Mouse (Mus musculus) hindbrain, embryonic 12.5 days (tissue): Measurements from ENCODE around the gene Gm39566. TPM values are rescaled to one million over a fixed set of nuclear protein-coding genes. Genes with fewer than 3 reads are reported as not detected.

ENCODE experiments used
- ATAC-seq: fragments of 200-750 bp; cut with Nextera tagmentation; 2 replicates; pipeline ENCODE4 v1.8.0; 2017; ENCODE audit warnings: moderate TSS enrichment; ENCODE audit not compliant: low FRiP score
- H3K27ac ChIP-seq: fragments of 300-500 bp; sonication (generic); 2 replicates; pipeline ENCODE4 v1.5.1; 2016; ENCODE audit warnings: mild to moderate bottlenecking
- H3K27me3 ChIP-seq: fragments of 300-500 bp; sonication (generic); 2 replicates; pipeline ENCODE4 v1.6.1; 2016; ENCODE audit warnings: mild to moderate bottlenecking
- H3K36me3 ChIP-seq: fragments of 300-500 bp; sonication (generic); 2 replicates; pipeline ENCODE4 v1.6.1; 2016; ENCODE audit warnings: mild to moderate bottlenecking
- H3K4me1 ChIP-seq: fragments of 300-500 bp; sonication (generic); 2 replicates; pipeline ENCODE4 v1.6.1; 2016
- H3K4me2 ChIP-seq: fragments of 300-500 bp; sonication (generic); replicated peaks from 2 replicates; pipeline ENCODE4 v1.6.1; 2016; ENCODE audit warnings: mild to moderate bottlenecking
- H3K4me3 ChIP-seq: fragments of 300-500 bp; sonication (generic); 2 replicates; pipeline ENCODE4 v1.5.1; 2016; ENCODE audit warnings: mild to moderate bottlenecking
- H3K9ac ChIP-seq: fragments of 300-500 bp; sonication (generic); 2 replicates; pipeline ENCODE4 v1.6.1; 2016; ENCODE audit warnings: mild to moderate bottlenecking, moderate library complexity
- H3K9me3 ChIP-seq: fragments of 300-500 bp; sonication (generic); replicated peaks from 2 replicates; pipeline ENCODE4 v1.6.1; 2016; ENCODE audit warnings: mild to moderate bottlenecking
- WGBS: fragments of 180-500 bp; shearing (Covaris S2); methylation state at CpG from one replicate; pipeline ENCODE4 v1.1.7; 2016; 5-methylcytosine and 5-hydroxymethylcytosine counted together
- polyA plus RNA-seq: library from polyadenylated mRNA; unstranded; fragments of >200 nt; fragmentation: Nextera tagmentation; extraction: Ambion mirVana; gene quantifications from 2 replicates; pipeline ENCODE4 v1.2.1, GENCODE M21; 2016

Gm39566 gene
- polyA plus RNA-seq, 1 experiment from 2014 or later: not detected

DNA sequence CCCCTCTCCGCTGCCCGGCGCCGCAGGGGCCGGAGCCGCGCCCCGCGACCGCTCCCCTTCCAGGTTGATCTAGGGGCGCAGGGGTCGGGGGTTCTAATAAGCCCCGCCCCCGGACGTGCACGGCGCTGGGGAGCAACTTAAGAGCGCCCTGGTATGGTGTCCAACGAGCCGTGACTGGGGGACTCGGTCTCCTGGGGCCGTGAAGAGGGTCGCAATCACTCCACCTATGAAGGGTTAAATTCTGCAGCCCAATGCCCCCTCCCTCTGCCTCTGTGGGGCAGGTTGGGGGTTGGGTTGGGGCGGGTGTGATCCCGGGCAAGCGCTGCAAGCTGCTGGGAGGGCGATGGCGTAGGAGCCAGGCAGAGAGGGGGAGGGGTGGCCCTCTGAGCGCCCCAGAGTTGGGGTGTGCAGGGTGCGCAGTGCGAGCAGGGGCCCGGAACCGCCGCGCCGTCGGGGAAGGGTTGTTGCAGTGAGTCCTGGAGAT is 48.9 kb downstream of the Gm39566 start:
- H3K27me3 ChIP-seq: no peaks in the 10 kb centered on the region
- 0% methylated on average over 37 of the region's 37 CpGs for WGBS
- H3K27ac ChIP-seq: peak overlapping the region; percentile 85
- no peaks in the 10 kb centered on the region for H3K36me3 ChIP-seq
- peak overlapping the region; percentile 82 for H3K4me3 ChIP-seq
- peak overlapping the region; percentile 94 for H3K9ac ChIP-seq
- H3K9me3 ChIP-seq: no peaks in the 10 kb centered on the region
- peak overlapping the region; percentile 81 for H3K4me2 ChIP-seq
- ATAC-seq: peak; percentile 87
- peaks cover 23% of the 10 kb centered on the region for H3K4me1 ChIP-seq

DNA sequence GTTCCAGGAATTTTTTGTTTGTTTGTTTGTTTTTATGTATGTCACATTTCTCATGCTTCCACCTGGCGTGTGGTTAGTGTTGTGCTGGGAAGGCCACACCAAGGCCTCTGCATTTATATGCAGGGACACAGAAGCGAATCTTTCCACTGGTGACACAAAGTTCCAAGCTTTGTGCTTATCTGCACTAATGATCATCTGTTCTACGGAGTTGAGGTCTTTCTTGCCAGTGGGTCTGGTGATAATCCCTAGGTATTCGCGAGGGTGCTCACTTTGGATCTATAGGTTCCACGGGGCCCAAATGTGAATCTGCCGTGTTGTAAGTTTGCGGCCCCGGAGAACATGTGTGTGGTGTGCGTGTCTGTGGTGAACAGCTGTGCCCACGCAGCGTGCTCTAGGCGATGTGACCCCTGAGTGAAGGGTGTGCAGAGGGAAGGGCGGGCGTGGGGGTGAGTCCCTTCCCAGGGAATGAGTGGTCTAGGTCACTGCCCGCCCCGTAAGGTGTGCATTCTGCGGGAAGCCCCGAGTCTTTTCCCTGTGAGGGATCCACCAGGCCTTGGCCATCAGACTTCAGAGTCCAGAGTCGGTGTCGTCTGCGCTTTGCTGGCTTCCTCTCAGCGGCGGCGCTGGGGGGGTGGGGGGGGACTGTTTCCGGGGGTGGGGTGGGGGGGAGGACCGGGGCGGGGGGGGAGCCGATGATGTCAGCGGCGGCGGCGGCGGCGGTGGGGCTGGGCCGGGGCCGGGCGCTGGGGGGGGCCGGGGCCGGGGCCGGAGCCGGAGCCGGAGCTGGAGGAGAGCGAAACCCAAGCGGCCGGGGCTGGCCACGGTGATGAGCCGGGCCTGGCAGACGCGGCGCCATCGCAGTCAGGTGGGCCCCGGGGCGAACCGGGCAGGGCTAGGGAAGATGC is 49.6 kb downstream of the Gm39566 start, which contains the start of gene Zbtb4:
Gene Zbtb4 (plus strand): TSS at position 692 of the 905 bp plus-strand sequence.
- H3K9ac ChIP-seq: peak within 1 kb of the TSS; percentile 94
- H3K4me2 ChIP-seq: peak within 1 kb of the TSS; percentile 81
- H3K4me1 ChIP-seq: peaks cover 25% of the 10 kb centered on the region
- H3K4me3 ChIP-seq: peak within 1 kb of the TSS; percentile 82
- no peaks in the 10 kb centered on the region for H3K9me3 ChIP-seq
- peak within 1 kb of the TSS; percentile 85 for H3K27ac ChIP-seq
- no peaks in the 10 kb centered on the region for H3K36me3 ChIP-seq
- no peaks in the 10 kb centered on the region for H3K27me3 ChIP-seq
- ATAC-seq: peak; percentile 74
- 25% methylated on average over 33 of the region's 55 CpGs for WGBS

DNA sequence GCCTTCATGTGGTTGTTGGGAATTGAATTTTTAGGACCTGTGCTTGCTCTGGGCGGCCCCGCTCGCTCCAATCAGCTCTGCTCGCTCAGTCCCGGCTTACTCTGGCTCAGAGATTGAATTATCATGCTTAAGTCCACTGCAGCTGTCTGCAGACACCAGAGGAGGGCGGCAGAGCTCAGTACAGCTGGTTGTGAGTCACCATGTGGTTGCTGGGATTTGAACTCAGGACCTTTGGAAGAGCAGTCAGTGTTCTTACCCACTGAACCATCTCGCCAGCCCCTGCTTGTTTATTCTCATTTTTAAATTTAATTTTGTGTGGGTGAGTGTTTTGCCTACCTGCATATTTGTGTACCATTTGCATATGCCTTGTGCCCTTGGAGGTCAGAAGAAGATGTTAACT is 51.5 kb downstream of the Gm39566 start:
- Histone ChIP-seq H3K27ac (no peak overlapping the region), H3K9me3 (no peaks in the 10 kb centered on the region), H3K27me3 (no peaks in the 10 kb centered on the region), H3K9ac (no peak overlapping the region), H3K4me1 (peaks cover 33% of the 10 kb centered on the region), H3K4me3 (no peak overlapping the region), H3K36me3 (no peaks in the 10 kb centered on the region), H3K4me2 (no peak overlapping the region)
- 64% methylated on average over 7 of the region's 7 CpGs for WGBS
- ATAC-seq: no peak

DNA sequence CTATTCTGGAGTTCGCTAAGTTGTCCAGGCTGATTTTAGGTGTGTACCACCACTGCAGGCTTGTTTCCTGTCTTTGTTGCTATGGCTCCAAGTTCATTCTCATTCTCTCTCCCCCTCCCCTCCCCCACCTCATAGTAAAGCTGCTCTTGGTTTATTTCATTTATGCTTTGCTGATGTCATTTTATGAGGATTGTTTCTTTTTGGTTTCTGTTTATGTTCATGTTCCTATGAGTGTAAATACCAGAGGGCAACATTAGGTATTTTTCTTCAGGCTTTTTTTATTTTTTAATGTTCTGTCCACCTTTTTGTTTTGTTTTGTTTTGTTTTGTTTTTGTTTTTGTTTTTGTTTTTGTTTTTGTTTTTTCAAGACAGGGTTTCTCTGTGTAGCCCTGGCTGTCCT is 53.2 kb downstream of the Gm39566 start, which contains the start of gene Slc35g3:
Gene Slc35g3 (minus strand): TSS at position 101 of the 400 bp plus-strand sequence.
- no peak for ATAC-seq
- H3K27me3 ChIP-seq: no peaks in the 10 kb centered on the region
- H3K36me3 ChIP-seq: no peaks in the 10 kb centered on the region
- no peak within 1 kb of the TSS for H3K4me2 ChIP-seq
- H3K4me3 ChIP-seq: no peak within 1 kb of the TSS
- 86% methylated on average over 1 of the region's 1 CpGs for WGBS
- H3K9me3 ChIP-seq: no peaks in the 10 kb centered on the region
- peaks cover 31% of the 10 kb centered on the region for H3K4me1 ChIP-seq
- peak within 1 kb of the TSS; percentile 98 for H3K27ac ChIP-seq
- peak within 1 kb of the TSS; percentile 81; the same call in 1 of the 2 replicates for H3K9ac ChIP-seq

Other genes with a start within 250 kb of the Gm39566 start
- gene Wrap53, start 235.0 kb downstream of the Gm39566 start, polyA plus RNA-seq: 29.7 and 29.9 TPM in 2 replicates
- 105 and 109 TPM in 2 replicates for gene Trp53, start 234.9 kb downstream of the Gm39566 start, polyA plus RNA-seq
- 12.1 and 18.5 TPM in 2 replicates for gene Atp1b2, start 209.4 kb downstream of the Gm39566 start, polyA plus RNA-seq
- not detected in 2 replicates for gene Shbg, start 197.4 kb downstream of the Gm39566 start, polyA plus RNA-seq
- 24.4 and 26.6 TPM in 2 replicates for gene Sat2, start 193.3 kb downstream of the Gm39566 start, polyA plus RNA-seq
- 62.7 and 62.8 TPM in 2 replicates for gene Fxr2, start 182.3 kb downstream of the Gm39566 start, polyA plus RNA-seq
- 0.26 TPM in 1 of 2 replicates, not detected in the other for gene Sox15, start 160.0 kb downstream of the Gm39566 start, polyA plus RNA-seq
- 68.0 and 69.1 TPM in 2 replicates for gene Mpdu1, start 152.7 kb downstream of the Gm39566 start, polyA plus RNA-seq
- 6.9 and 8.2 TPM in 2 replicates for gene Cd68, start 149.1 kb downstream of the Gm39566 start, polyA plus RNA-seq
- gene Eif4a1, start 142.9 kb downstream of the Gm39566 start, polyA plus RNA-seq: 555 and 589 TPM in 2 replicates
- gene Senp3, start 133.2 kb downstream of the Gm39566 start, polyA plus RNA-seq: 105 and 106 TPM in 2 replicates
- gene Tnfsf13, start 129.5 kb downstream of the Gm39566 start, polyA plus RNA-seq: 0.42 and 0.49 TPM in 2 replicates
- 3.1 and 3.4 TPM in 2 replicates for gene Tnfsf12, start 119.4 kb downstream of the Gm39566 start, polyA plus RNA-seq
- 0.80 and 1.9 TPM in 2 replicates for gene Tnfsfm13, start 119.2 kb downstream of the Gm39566 start, polyA plus RNA-seq
- gene Polr2a, start 56.7 kb downstream of the Gm39566 start, polyA plus RNA-seq: 32.2 and 39.0 TPM in 2 replicates
- gene Slc35g3, start 53.3 kb downstream of the Gm39566 start, polyA plus RNA-seq: 0.40 and 0.61 TPM in 2 replicates
- 2.3 and 2.4 TPM in 2 replicates for gene Zbtb4, start 49.4 kb downstream of the Gm39566 start, polyA plus RNA-seq
- 3.0 and 5.9 TPM in 2 replicates for gene Chrnb1, start 19.4 kb downstream of the Gm39566 start, polyA plus RNA-seq
- gene Fgf11, start 13.4 kb downstream of the Gm39566 start, polyA plus RNA-seq: 3.7 and 4.2 TPM in 2 replicates
- 1.6 and 2.4 TPM in 2 replicates for gene Tmem102, start 9.7 kb downstream of the Gm39566 start, polyA plus RNA-seq
- gene Spem2, start 3.2 kb upstream of the Gm39566 start, polyA plus RNA-seq: 0.14 TPM in 1 of 2 replicates, not detected in the other
- gene Spem1, start 6.9 kb upstream of the Gm39566 start, polyA plus RNA-seq: 0.21 and 0.46 TPM in 2 replicates
- gene Nlgn2, start 22.5 kb upstream of the Gm39566 start, polyA plus RNA-seq: 14.7 and 14.9 TPM in 2 replicates
- 268 and 314 TPM in 2 replicates for gene Tmem256, start 23.2 kb upstream of the Gm39566 start, polyA plus RNA-seq
- 74.9 and 87.3 TPM in 2 replicates for gene Plscr3, start 31.1 kb upstream of the Gm39566 start, polyA plus RNA-seq
- 0.57 and 1.4 TPM in 2 replicates for gene Tnk1, start 43.4 kb upstream of the Gm39566 start, polyA plus RNA-seq
- gene Tmem95, start 62.7 kb upstream of the Gm39566 start, polyA plus RNA-seq: not detected in 2 replicates
- gene Kctd11, start 66.1 kb upstream of the Gm39566 start, polyA plus RNA-seq: 2.9 and 3.2 TPM in 2 replicates
- gene Acap1, start 80.2 kb upstream of the Gm39566 start, polyA plus RNA-seq: 0.86 and 0.92 TPM in 2 replicates
- 17.8 TPM in 2 replicates for gene 2810408A11Rik, start 85.7 kb upstream of the Gm39566 start, polyA plus RNA-seq
- gene Neurl4, start 85.8 kb upstream of the Gm39566 start, polyA plus RNA-seq: 15.0 and 15.2 TPM in 2 replicates
- 84.7 and 90.1 TPM in 2 replicates for gene Gps2, start 98.6 kb upstream of the Gm39566 start, polyA plus RNA-seq
- 1,354 and 1,360 TPM in 2 replicates for gene Eif5a, start 106.7 kb upstream of the Gm39566 start, polyA plus RNA-seq
- gene Ybx2, start 120.5 kb upstream of the Gm39566 start, polyA plus RNA-seq: 5.5 and 9.0 TPM in 2 replicates
- gene Slc2a4, start 132.9 kb upstream of the Gm39566 start, polyA plus RNA-seq: 9.6 and 12.9 TPM in 2 replicates
- 9.5 and 21.8 TPM in 2 replicates for gene Cldn7, start 149.5 kb upstream of the Gm39566 start, polyA plus RNA-seq
- gene Ctdnep1, start 165.9 kb upstream of the Gm39566 start, polyA plus RNA-seq: 22.4 and 26.1 TPM in 2 replicates
- gene Elp5, start 167.2 kb upstream of the Gm39566 start, polyA plus RNA-seq: 123 and 127 TPM in 2 replicates
- gene Gabarap, start 175.8 kb upstream of the Gm39566 start, polyA plus RNA-seq: 598 and 607 TPM in 2 replicates
- gene Phf23, start 180.5 kb upstream of the Gm39566 start, polyA plus RNA-seq: 87.8 and 96.2 TPM in 2 replicates
- 45.9 and 46.4 TPM in 2 replicates for gene Dvl2, start 185.3 kb upstream of the Gm39566 start, polyA plus RNA-seq
- 59.8 and 61.9 TPM in 2 replicates for gene Acadvl, start 200.1 kb upstream of the Gm39566 start, polyA plus RNA-seq
- 23.0 and 28.5 TPM in 2 replicates for gene Dlg4, start 201.6 kb upstream of the Gm39566 start, polyA plus RNA-seq
- 0.56 and 0.89 TPM in 2 replicates for gene Asgr1, start 238.8 kb upstream of the Gm39566 start, polyA plus RNA-seq